In genomic region chr5:24343977-24344436, GRCm38 (mm10) we compare ENCODE assay signal across 9 mouse cellular contexts. TPM values are rescaled to one million over a fixed set of nuclear protein-coding genes. Genes with fewer than 3 reads are reported as not detected.
DNase-seq lines count a peak whose midpoint lies in the region; ATAC-seq and TF ChIP-seq lines count a peak whose summit lies in the region.
"Had no signal": no experiment of that assay in that cellular context is flagged by ENCODE, and none has a peak within 500 bp of the region (broad histone marks: within the 10 kb centered on the region; RNA-seq: fewer than 3 reads in every experiment).

No protein-coding gene starts in this region.

- no peak overlapping the region for H3K27ac ChIP-seq in liver, postnatal 0 days (ENCODE audit: low read depth)
- H3K27ac ChIP-seq in thymus, adult 2 months (ENCODE audit: control insufficient read depth, insufficient read depth, low read length), result peak overlapping the region; percentile 97
- no peak overlapping the region for H3K27ac ChIP-seq in layer of hippocampus, adult 2 months
- H3K27ac ChIP-seq: macrophage had no signal

- H3K27me3 ChIP-seq in liver, postnatal 0 days (ENCODE audit: insufficient read depth, low read length), result peaks cover 14% of the 10 kb centered on the region
- no peaks in the 10 kb centered on the region for H3K27me3 ChIP-seq in thymus, adult 2 months (ENCODE audit: control insufficient read depth, insufficient read depth, low read length)

- TF ChIP-seq POLR2A in thymus, adult 2 months (IDR thresholded peaks at IDR 0.05; ENCODE audit: control insufficient read depth, extremely low read depth, insufficient read depth, low read length, poor library complexity), result no peak

- H3K4me2 ChIP-seq in liver, postnatal 0 days (ENCODE audit: low read depth, low read length), result no peak overlapping the region

- no peak overlapping the region for H3K4me3 ChIP-seq in liver, postnatal 0 days (ENCODE audit: low read depth, low read length)
- H3K4me3 ChIP-seq in thymus, adult 2 months (ENCODE audit: control insufficient read depth, insufficient read depth, low read length), result peak overlapping the region; percentile 9
- H3K4me3 ChIP-seq in layer of hippocampus, adult 2 months, result no peak overlapping the region

- no peak overlapping the region for H3K9ac ChIP-seq in liver, postnatal 0 days (replicated peaks)

- no peak for TF ChIP-seq CTCF in liver, postnatal 0 days (IDR thresholded peaks at IDR 0.05; ENCODE audit: low read depth)
- TF ChIP-seq CTCF in thymus, adult 2 months (IDR thresholded peaks at IDR 0.05; ENCODE audit: borderline replicate concordance, control insufficient read depth, extremely low read depth, insufficient read depth, low read length, poor library complexity), result no peak
- no peak for TF ChIP-seq CTCF in layer of hippocampus, adult 2 months (conservative IDR thresholded peaks at IDR 0.05)

- no peaks in the 10 kb centered on the region for H3K36me3 ChIP-seq in liver, postnatal 0 days (replicated peaks; ENCODE audit: insufficient read depth, low read length)
- no peaks in the 10 kb centered on the region for H3K36me3 ChIP-seq in thymus, adult 2 months (ENCODE audit: control insufficient read depth, insufficient read depth, low read length)

- TF ChIP-seq EP300 in liver, postnatal 0 days (IDR thresholded peaks at IDR 0.05; ENCODE audit: low read depth), result peak; percentile 50; the same call in 1 of the 2 replicates

- 22% methylated on average over 2 of the region's 2 CpGs for WGBS in liver, postnatal 0 days (ENCODE audit: insufficient replicate concordance)
- 21% methylated on average over 2 of the region's 2 CpGs for WGBS in thymus, adult 2 months

- H3K9me3 ChIP-seq in liver, postnatal 0 days (ENCODE audit: low read length), result no peaks in the 10 kb centered on the region

- ATAC-seq in liver, postnatal 0 days, result peak; percentile 24; the same call in 1 of the 2 replicates

- DNase-seq in lung, postnatal 10 days, result peak; percentile 30
- no peak for DNase-seq in lung, postnatal 36 days
- peak; percentile 39 for DNase-seq in forelimb bud, embryonic 11.5 days (ENCODE audit: low read depth, low spot score)
- DNase-seq in liver, postnatal 0 days, result no peak
- peak; percentile 65 for DNase-seq in thymus, adult 2 months
- DNase-seq in gastrocnemius, postnatal 10 days, result no peak
- no peak for DNase-seq in urinary bladder, postnatal 25 days (ENCODE audit: low spot score)
- DNase-seq in layer of hippocampus, adult 2 months (ENCODE audit: low spot score in 2 of 2), result no peak

- H3K4me1 ChIP-seq in liver, postnatal 0 days (ENCODE audit: insufficient read depth), result peaks cover 29% of the 10 kb centered on the region
- H3K4me1 ChIP-seq in thymus, adult 2 months (replicated peaks; ENCODE audit: control insufficient read depth, insufficient read depth, low read length), result peaks cover 54% of the 10 kb centered on the region

RNA-seq across cellular contexts. Expression of gene Kcnh2, which starts 7.4 kb away (rescaled TPM):
- 0.05 and 0.08 TPM in 2 replicates for polyA plus RNA-seq in liver, postnatal 0 days (2015; fragmentation: Nextera tagmentation; extraction: Ambion mirVana)
- polyA plus RNA-seq in thymus, adult 2 months (2012; rRNA removed), result 187 and 196 TPM in 2 replicates
- 10 to 100 TPM in 1 of 2 experiments, 1 to 10 TPM in 1; 5.4 to 10.8 TPM for total RNA-seq in gastrocnemius, postnatal 10 days (2021)
- total RNA-seq in layer of hippocampus, adult 2 months (2021), result 10 to 100 TPM; 21.7 to 23.6 TPM
- polyA plus RNA-seq: macrophage had no signal

RNA-seq across cellular contexts. Expression of gene Nos3, which starts 20.6 kb away (rescaled TPM):
- 1.7 and 1.8 TPM in 2 replicates for polyA plus RNA-seq in liver, postnatal 0 days (2015; fragmentation: Nextera tagmentation; extraction: Ambion mirVana)
- 3.7 and 5.7 TPM in 2 replicates for polyA plus RNA-seq in thymus, adult 2 months (2012; rRNA removed)
- 10 to 100 TPM in 1 of 2 experiments, 1 to 10 TPM in 1; 7.7 to 11.2 TPM for total RNA-seq in gastrocnemius, postnatal 10 days (2021)
- total RNA-seq in layer of hippocampus, adult 2 months (2021), result 1 to 10 TPM; 6.6 to 7.8 TPM
- polyA plus RNA-seq: macrophage had no signal

RNA-seq across cellular contexts. Expression of gene Atg9b, which starts 47.9 kb away (rescaled TPM):
- 0.25 and 0.48 TPM in 2 replicates for polyA plus RNA-seq in liver, postnatal 0 days (2015; fragmentation: Nextera tagmentation; extraction: Ambion mirVana)
- polyA plus RNA-seq in thymus, adult 2 months (2012; rRNA removed), result 6.8 and 8.1 TPM in 2 replicates
- total RNA-seq in gastrocnemius, postnatal 10 days (2021), result under 1 TPM; 0.23 to 0.26 TPM
- total RNA-seq in layer of hippocampus, adult 2 months (2021), result 1 to 10 TPM; 3.0 to 3.2 TPM

RNA-seq across cellular contexts. Expression of gene Abcb8, which starts 49.5 kb away (rescaled TPM):
- polyA plus RNA-seq in liver, postnatal 0 days (2015; fragmentation: Nextera tagmentation; extraction: Ambion mirVana), result 20.3 and 22.3 TPM in 2 replicates
- 78.2 and 85.0 TPM in 2 replicates for polyA plus RNA-seq in thymus, adult 2 months (2012; rRNA removed)
- 10 to 100 TPM; 35.9 to 45.5 TPM for total RNA-seq in gastrocnemius, postnatal 10 days (2021)
- total RNA-seq in layer of hippocampus, adult 2 months (2021), result 10 to 100 TPM; 50.8 to 57.0 TPM

Comparison
In these comparisons a context has a peak if more than half of its experiments do, and no peak if none do; other contexts are left out.
1. DNase-seq: peak in lung, postnatal 10 days (single experiment), forelimb bud, embryonic 11.5 days (single experiment) and thymus, adult 2 months (single experiment); none in lung, postnatal 36 days (single experiment), liver, postnatal 0 days (single experiment), gastrocnemius, postnatal 10 days (single experiment), urinary bladder, postnatal 25 days (single experiment) and layer of hippocampus, adult 2 months (0 of 2).